In genomic region chr9:60237667-60238066, GRCm38 (mm10) we compare ENCODE assay signal across 9 mouse cellular contexts.
DNase-seq lines count a peak whose midpoint lies in the region; ATAC-seq and TF ChIP-seq lines count a peak whose summit lies in the region.
"Had no signal": no experiment of that assay in that cellular context is flagged by ENCODE, and none has a peak within 500 bp of the region (broad histone marks: within the 10 kb centered on the region; RNA-seq: fewer than 3 reads in every experiment).

No protein-coding gene starts in this region.

- no peaks in the 10 kb centered on the region for H3K27me3 ChIP-seq in limb, embryonic 11.5 days (ENCODE audit: control insufficient read depth, insufficient read depth, low read length)

- H3K9ac ChIP-seq in limb, embryonic 11.5 days (ENCODE audit: low read length): no peak overlapping the region

- peak; percentile 76; the same call in 1 of the 2 replicates for TF ChIP-seq CTCF in brain, embryonic 14.5 days (IDR thresholded peaks at IDR 0.05; ENCODE audit: borderline replicate concordance, extremely low read depth, insufficient read depth, insufficient read length)

- no peaks in the 10 kb centered on the region for H3K36me3 ChIP-seq in limb, embryonic 11.5 days (ENCODE audit: control insufficient read depth, insufficient read depth, low read length)

- H3K9me3 ChIP-seq in limb, embryonic 11.5 days (ENCODE audit: control insufficient read depth, low read length): no peaks in the 10 kb centered on the region

- ATAC-seq in limb, embryonic 11.5 days (ENCODE audit: insufficient number of reproducible peaks, low FRiP score, low TSS enrichment, low read depth): no peak

- DNase-seq in left cerebral cortex, adult 11 months (ENCODE audit: low spot score): peak; percentile 36
- DNase-seq in left cerebral cortex, adult 8-10 months (ENCODE audit: low spot score in 2 of 2): no peak
- DNase-seq in MEL-GATA-1-ER (ENCODE audit: extremely low read depth, low read depth): peak; percentile 19
- peak; percentile 73 for DNase-seq in brain, embryonic 14.5 days (ENCODE audit: low read depth)
- peak; percentile 12 for DNase-seq in induced T-regulatory cell, adult 2 months (ENCODE audit: low read depth)
- DNase-seq in limb, embryonic 11.5 days (ENCODE audit: low spot score): peak; percentile 81
- peak; percentile 17 for DNase-seq in skeletal muscle tissue, adult 2 months (ENCODE audit: low read depth, low spot score)
- no peak for DNase-seq in ovary, adult 18-20 months (ENCODE audit: low spot score)

- H3K27ac ChIP-seq in limb, embryonic 11.5 days (replicated peaks; ENCODE audit: low read depth, low read length): no peak overlapping the region

- H3K4me1 ChIP-seq in limb, embryonic 11.5 days (ENCODE audit: control insufficient read depth, insufficient read depth, low read length): peaks cover 20% of the 10 kb centered on the region

- H3K4me3 ChIP-seq in limb, embryonic 11.5 days (ENCODE audit: low read depth, low read length): no peak overlapping the region
- H3K4me3 ChIP-seq: myocyte had no signal

- no peak overlapping the region for H3K4me2 ChIP-seq in limb, embryonic 11.5 days (ENCODE audit: low read depth, severe bottlenecking)

- 18% methylated on average over 4 of the region's 4 CpGs for WGBS in limb, embryonic 11.5 days

- no peak for TF ChIP-seq POLR2A in brain, embryonic 14.5 days (IDR thresholded peaks at IDR 0.05; ENCODE audit: borderline replicate concordance, extremely low read depth, insufficient read depth, insufficient read length, poor library complexity, severe bottlenecking)

Comparison
In these comparisons a context has a peak if more than half of its experiments do, and no peak if none do; other contexts are left out.
1. DNase-seq: peak in left cerebral cortex, adult 11 months (single experiment), MEL-GATA-1-ER (single experiment), brain, embryonic 14.5 days (single experiment), induced T-regulatory cell, adult 2 months (single experiment), limb, embryonic 11.5 days (single experiment) and skeletal muscle tissue, adult 2 months (single experiment); none in left cerebral cortex, adult 8-10 months (0 of 2) and ovary, adult 18-20 months (single experiment).